16 mouse cellular contexts compared by ENCODE assay signal in genomic region chr12:32616086-32616485, GRCm38 (mm10).
DNase-seq lines count a peak whose midpoint lies in the region; ATAC-seq and TF ChIP-seq lines count a peak whose summit lies in the region.
"Had no signal": no experiment of that assay in that cellular context is flagged by ENCODE, and none has a peak within 500 bp of the region (broad histone marks: within the 10 kb centered on the region; RNA-seq: fewer than 3 reads in every experiment).

No protein-coding gene starts in this region.

- H3K4me2 ChIP-seq in hindbrain, postnatal 0 days (ENCODE audit: low read depth, low read length) = no peak overlapping the region
- H3K4me2 ChIP-seq in hindbrain, embryonic 12.5 days (replicated peaks) = no peak overlapping the region
- H3K4me2 ChIP-seq: heart, embryonic 11.5 days had no signal

- no peak overlapping the region for H3K9ac ChIP-seq in hindbrain, postnatal 0 days (replicated peaks; ENCODE audit: low read length)
- H3K9ac ChIP-seq in hindbrain, embryonic 12.5 days = no peak overlapping the region

- no peaks in the 10 kb centered on the region for H3K4me1 ChIP-seq in hindbrain, postnatal 0 days (ENCODE audit: insufficient read depth, low read length)
- H3K4me1 ChIP-seq in hindbrain, embryonic 12.5 days = no peaks in the 10 kb centered on the region
- H3K4me1 ChIP-seq: megakaryocyte, embryonic 14.5 days had no signal

- no peak overlapping the region for H3K4me3 ChIP-seq in hindbrain, postnatal 0 days (ENCODE audit: low read length)
- H3K4me3 ChIP-seq in hindbrain, embryonic 12.5 days = no peak overlapping the region
- H3K4me3 ChIP-seq: erythroblast, embryonic 14.5 days; megakaryocyte, embryonic 14.5 days; myocyte had no signal

- no peak for ATAC-seq in hindbrain, postnatal 0 days
- no peak for ATAC-seq in hindbrain, embryonic 12.5 days (ENCODE audit: low FRiP score)
- ATAC-seq in activated CD4-positive, CD25-positive, alpha-beta regulatory T cell, adult 4 months = no peak
- ATAC-seq: CD4-positive, CD25-positive, alpha-beta regulatory T cell, adult 4 months had no signal

- H3K27me3 ChIP-seq in hindbrain, postnatal 0 days (ENCODE audit: insufficient read depth, low read length) = no peaks in the 10 kb centered on the region
- no peaks in the 10 kb centered on the region for H3K27me3 ChIP-seq in hindbrain, embryonic 12.5 days
- H3K27me3 ChIP-seq: megakaryocyte, embryonic 14.5 days had no signal

- H3K27ac ChIP-seq in hindbrain, postnatal 0 days = no peak overlapping the region
- H3K27ac ChIP-seq in hindbrain, embryonic 12.5 days = no peak overlapping the region

- 79% methylated on average over 5 of the region's 5 CpGs for WGBS in hindbrain, postnatal 0 days
- WGBS in hindbrain, embryonic 12.5 days = 92% methylated on average over 5 of the region's 5 CpGs

- peak; percentile 9 for DNase-seq in hindbrain, postnatal 0 days (ENCODE audit: low spot score)
- peak; percentile 75 for DNase-seq in adrenal gland, postnatal 10 days
- peak; percentile 13 for DNase-seq in kidney, postnatal 14 days
- peak; percentile 85 for DNase-seq in lung, postnatal 36 days
- DNase-seq in c-Kit-positive CD71-positive TER-119-positive erythroid progenitor cells, embryonic 14.5 days (ENCODE audit: low spot score) = no peak
- DNase-seq: cerebellum, adult 18-20 months; embryo, embryonic 11 days; liver; thymus, postnatal 4 days had no signal

- H3K36me3 ChIP-seq in hindbrain, postnatal 0 days (ENCODE audit: insufficient read depth, low read length) = no peaks in the 10 kb centered on the region
- H3K36me3 ChIP-seq in hindbrain, embryonic 12.5 days = no peaks in the 10 kb centered on the region

- 0 out of 2 replicates have a peak, but pooled peaks cover 6% of the 10 kb centered on the region for H3K9me3 ChIP-seq in hindbrain, postnatal 0 days (ENCODE audit: low read length)
- H3K9me3 ChIP-seq in hindbrain, embryonic 12.5 days (replicated peaks) = no peaks in the 10 kb centered on the region

- no peak for TF ChIP-seq CTCF in hindbrain, postnatal 0 days (IDR thresholded peaks at IDR 0.05; ENCODE audit: low read depth)
